Mouse (Mus musculus) spleen, postnatal 14 days (tissue): ENCODE results near the gene Uqcrfs1.

ENCODE experiments used
- DNase-seq, 2 experiments: peaks; one replicate each; pipeline ENCODE4 v3.0.0; 2021 to 2022; ENCODE audit warnings: low spot score in 2 of 2

Uqcrfs1 gene

GRCm38 (mm10) chr13:30544856-30545604 is at the start of gene Uqcrfs1:
Uqcrfs1 (minus strand) TSS chr13:30545362.
- peak; percentile 98 to 99 for DNase-seq

DNA sequence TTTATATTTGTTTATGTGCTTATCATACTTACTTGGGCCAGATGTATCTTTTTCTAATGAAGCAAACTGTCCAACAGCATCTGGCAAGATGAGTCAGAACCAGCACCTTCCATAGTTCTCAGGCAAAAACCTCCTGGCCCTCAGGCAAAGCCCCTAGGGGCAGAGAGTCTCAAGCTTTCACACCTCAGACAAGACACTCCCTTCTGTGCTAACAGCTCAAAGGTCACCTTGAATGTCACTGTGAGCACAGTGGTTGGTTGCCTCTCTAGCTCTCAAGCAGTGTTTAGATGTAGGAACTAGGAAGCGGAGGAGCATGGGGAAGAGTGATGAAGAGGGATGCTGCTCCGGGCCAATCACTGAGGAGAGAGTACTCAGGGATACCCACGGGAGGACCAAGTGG is 40.6 kb upstream of the Uqcrfs1 start:
- DNase-seq: no peak

GRCm38 (mm10) chr13:30582541-30582940 is 37.4 kb upstream of the Uqcrfs1 start:
- DNase-seq: peak in 1 of 2 experiments; percentile 21

DNA sequence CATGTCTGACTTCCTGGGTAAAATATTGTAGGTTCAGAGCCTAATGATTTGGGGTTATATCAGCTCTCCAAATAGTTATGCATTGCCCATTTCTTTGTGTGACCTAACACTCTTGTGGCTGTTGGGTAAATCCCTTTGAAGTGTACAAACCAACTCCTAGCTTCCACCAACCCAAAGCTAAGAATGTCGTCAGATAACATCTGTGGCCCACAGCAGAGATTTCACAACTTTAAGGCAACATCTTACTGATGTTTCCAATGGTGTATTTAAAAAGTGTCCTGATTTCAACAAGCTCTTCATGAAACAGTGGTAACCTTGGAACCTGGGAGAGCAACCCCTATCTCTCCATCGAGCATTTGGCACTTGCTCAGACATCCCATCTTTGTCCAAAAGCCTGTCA is 33.6 kb upstream of the Uqcrfs1 start:
- no peak for DNase-seq

- no peak for DNase-seq
These were observed 31.7 kb upstream of the Uqcrfs1 start for GRCm38 (mm10) chr13:30576819-30577218.

GRCm38 (mm10) chr13:30572971-30573370 is 27.8 kb upstream of the Uqcrfs1 start:
- no peak for DNase-seq

- no peak for DNase-seq
These were observed 25.0 kb upstream of the Uqcrfs1 start for GRCm38 (mm10) chr13:30570182-30570581.

GRCm38 (mm10) chr13:30567571-30567970 is 22.4 kb upstream of the Uqcrfs1 start:
- no peak for DNase-seq

DNA sequence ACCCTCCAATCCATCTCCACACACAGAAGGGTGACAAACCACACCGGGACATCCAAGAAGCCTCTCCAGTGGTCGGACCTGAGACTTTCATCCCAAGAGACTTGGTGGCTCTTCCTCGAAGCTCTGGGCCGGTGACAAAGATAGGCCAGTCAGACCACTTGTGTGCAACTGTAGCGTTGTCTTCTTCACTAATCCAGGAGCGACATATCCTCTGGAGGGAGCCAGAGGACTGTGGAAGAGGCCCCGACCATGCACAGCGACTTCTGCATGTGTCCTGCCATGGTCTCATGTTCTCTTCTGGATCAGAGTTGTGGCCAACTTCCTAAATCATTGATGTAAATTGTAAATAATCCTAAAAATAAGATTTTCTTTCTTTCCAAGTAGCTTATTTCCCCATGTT is 21.6 kb upstream of the Uqcrfs1 start:
- DNase-seq: peak; percentile 31 to 63

GRCm38 (mm10) chr13:30560603-30561002 is 15.4 kb upstream of the Uqcrfs1 start:
- DNase-seq: no peak

GRCm38 (mm10) chr13:30560052-30560451 is 14.9 kb upstream of the Uqcrfs1 start:
- no peak for DNase-seq

DNA sequence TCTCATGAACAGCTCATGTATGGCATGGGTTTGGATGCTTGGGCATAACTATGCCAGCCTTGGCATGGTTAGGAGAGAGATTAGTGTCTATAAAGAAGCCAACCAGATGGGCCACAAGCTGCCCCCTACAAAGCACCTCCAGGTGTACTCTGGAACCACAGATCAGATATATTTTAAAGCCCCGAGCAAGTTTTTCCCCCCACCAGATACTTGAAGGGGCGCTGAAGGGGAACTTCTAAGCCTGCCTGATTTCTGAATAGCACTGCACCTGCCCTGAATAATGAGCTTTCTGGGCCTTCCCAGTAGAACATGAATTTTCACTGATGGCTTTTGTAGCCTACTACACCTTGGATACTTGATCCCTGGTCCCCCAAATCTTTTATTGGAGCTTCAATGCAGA is 12.6 kb upstream of the Uqcrfs1 start:
- DNase-seq: no peak

GRCm38 (mm10) chr13:30553051-30553587 is 8.0 kb upstream of the Uqcrfs1 start:
- DNase-seq: no peak

- no peak for DNase-seq
These were observed 4.2 kb upstream of the Uqcrfs1 start for GRCm38 (mm10) chr13:30549339-30549738.

GRCm38 (mm10) chr13:30548835-30549234 is 3.7 kb upstream of the Uqcrfs1 start:
- DNase-seq: peak; percentile 52 to 81

GRCm38 (mm10) chr13:30530761-30531160 is 14.4 kb downstream of the Uqcrfs1 start:
- DNase-seq: peak in 1 of 2 experiments; percentile 11

DNA sequence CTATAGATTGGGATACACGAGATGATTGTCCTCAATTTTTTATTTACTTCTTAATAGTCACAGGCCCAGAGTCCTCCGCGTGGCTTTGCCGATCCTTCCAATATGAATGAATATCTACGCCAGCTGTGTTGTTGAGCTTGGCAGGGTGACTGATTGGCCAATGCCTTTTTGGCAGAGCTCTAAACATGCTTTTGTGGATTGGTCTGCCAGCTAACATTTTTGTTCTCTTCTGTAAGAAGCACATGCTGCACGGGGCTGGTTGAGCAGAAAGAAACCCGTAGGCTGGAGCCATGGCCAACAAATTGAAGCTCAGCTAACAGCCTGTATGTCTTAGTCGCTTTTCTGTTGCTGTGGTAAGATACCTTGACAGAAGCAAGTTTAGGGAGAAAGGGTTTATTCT is 20.2 kb downstream of the Uqcrfs1 start:
- DNase-seq: no peak

- no peak for DNase-seq
These were observed 21.2 kb downstream of the Uqcrfs1 start for GRCm38 (mm10) chr13:30523971-30524370.

DNA sequence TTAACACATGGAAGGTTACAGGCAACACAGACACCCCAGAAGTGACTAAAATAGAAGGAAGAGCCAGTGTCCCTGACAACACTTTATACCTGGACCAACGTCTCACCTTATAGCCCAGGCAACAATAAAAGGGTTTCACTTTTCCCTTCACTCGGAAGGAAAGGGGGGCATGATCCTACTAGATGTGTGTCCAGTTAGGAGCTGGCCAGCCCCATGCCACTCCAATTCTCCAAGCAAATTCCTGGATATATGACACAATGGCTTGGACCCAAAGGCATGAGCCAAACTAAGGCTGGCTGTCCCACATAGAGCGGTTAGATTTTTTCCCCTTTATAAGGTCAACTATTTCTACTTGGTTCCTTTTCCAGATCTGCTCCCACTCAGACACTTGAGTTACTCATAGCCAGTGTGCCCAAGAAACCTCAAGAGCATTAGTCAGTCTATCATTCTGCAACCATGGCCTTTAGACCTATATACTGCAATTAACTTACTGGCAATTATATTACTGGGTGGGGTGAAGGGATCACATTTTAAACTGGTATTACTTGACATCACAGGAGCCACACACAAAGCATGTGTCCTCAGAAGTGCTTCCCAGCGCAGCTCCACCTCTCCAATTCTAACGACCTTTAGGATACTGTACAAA is 21.8 kb downstream of the Uqcrfs1 start:
- DNase-seq: no peak

GRCm38 (mm10) chr13:30521282-30521902 is 23.8 kb downstream of the Uqcrfs1 start:
- DNase-seq: no peak

DNA sequence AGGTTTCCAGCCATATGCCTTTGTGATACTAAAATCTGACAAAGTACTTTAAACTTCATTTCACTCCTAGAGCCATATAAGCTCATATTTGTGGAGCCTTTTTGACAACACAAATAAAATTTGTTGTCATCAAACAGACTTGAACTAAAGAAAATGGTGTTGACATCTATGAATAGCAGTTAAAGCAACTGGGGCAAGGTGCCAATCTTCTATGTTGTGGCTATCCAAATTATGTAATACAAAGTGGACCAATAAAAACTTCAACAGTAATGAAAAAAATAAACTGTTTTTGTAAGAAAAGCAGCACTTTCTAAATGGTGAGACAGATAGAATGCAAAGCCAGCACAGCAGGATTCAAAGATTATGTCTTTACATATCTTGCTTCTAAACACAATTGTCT is 27.0 kb downstream of the Uqcrfs1 start:
- no peak for DNase-seq

GRCm38 (mm10) chr13:30507651-30508050 is 37.5 kb downstream of the Uqcrfs1 start:
- no peak for DNase-seq
